Mouse (Mus musculus) CH12.LX (cell line): Measurements from ENCODE around the gene Hoxa11.

Experiments
- CTCF ChIP-seq, 2 experiments: IDR thresholded peaks in 1 of 2; conservative IDR thresholded peaks in 1 of 2; 2 replicates each; pipeline ENCODE4 v1.5.1; 2011 to 2012; ENCODE audit warnings: low read depth in 2 of 2, low read length in 2 of 2, improper control_type of control experiment in 1 of 2, inconsistent platforms in 1 of 2, mild to moderate bottlenecking in 1 of 2, moderate library complexity in 1 of 2
- POLR2A ChIP-seq: IDR thresholded peaks from 2 replicates; pipeline ENCODE4 v1.6.1; 2011; ENCODE audit warnings: low read depth, mild to moderate bottlenecking, improper control_type of control experiment, low read length
- ZNF384 ChIP-seq: IDR thresholded peaks from 2 replicates; pipeline ENCODE4 v1.6.1; 2012; ENCODE audit warnings: low read depth, low read length, improper control_type of control experiment, inconsistent platforms

- no peak for TF ChIP-seq POLR2A
- TF ChIP-seq CTCF (conservative IDR thresholded peaks at IDR 0.05 in 1 of 2, IDR thresholded peaks at IDR 0.05 in 1 of 2; ENCODE audit: low read depth in 2 of 2, low read length in 2 of 2), result no peak
- TF ChIP-seq ZNF384, result no peak
Observed at GRCm38 (mm10) chr6:52253511-52254500, 8.2 kb upstream of the Hoxa11 start.
